Mouse (Mus musculus) liver, embryonic 12.5 days (tissue): Measurements from ENCODE around the gene Defb13. TPM values are rescaled to one million over a fixed set of nuclear protein-coding genes. Genes with fewer than 3 reads are reported as not detected.

Source experiments
- ATAC-seq: fragments of 200-750 bp; cut with Nextera tagmentation; 2 replicates; pipeline ENCODE4 v1.8.0; 2017; ENCODE audit warnings: moderate number of reproducible peaks, mild to moderate bottlenecking, moderate library complexity
- H3K27ac ChIP-seq: fragments of 300-500 bp; sonication (generic); 2 replicates; pipeline ENCODE4 v1.5.1; 2016; ENCODE audit warnings: mild to moderate bottlenecking
- H3K27me3 ChIP-seq: fragments of 300-500 bp; sonication (generic); replicated peaks from 2 replicates; pipeline ENCODE4 v1.6.1; 2016; ENCODE audit warnings: mild to moderate bottlenecking, moderate library complexity
- H3K36me3 ChIP-seq: fragments of 300-500 bp; sonication (generic); 2 replicates; pipeline ENCODE4 v1.6.1; 2016; ENCODE audit warnings: mild to moderate bottlenecking, moderate library complexity
- H3K4me1 ChIP-seq: fragments of 300-500 bp; sonication (generic); 2 replicates; pipeline ENCODE4 v1.6.1; 2016
- H3K4me2 ChIP-seq: fragments of 300-500 bp; sonication (generic); 2 replicates; pipeline ENCODE4 v1.6.1; 2016; ENCODE audit warnings: mild to moderate bottlenecking, moderate library complexity
- H3K4me3 ChIP-seq: fragments of 300-500 bp; sonication (generic); 2 replicates; pipeline ENCODE4 v1.5.1; 2016; ENCODE audit warnings: mild to moderate bottlenecking, moderate library complexity
- H3K9ac ChIP-seq: fragments of 300-500 bp; sonication (generic); 2 replicates; pipeline ENCODE4 v1.6.1; 2016; ENCODE audit warnings: mild to moderate bottlenecking, moderate library complexity
- H3K9me3 ChIP-seq: fragments of 300-500 bp; sonication (generic); replicated peaks from 2 replicates; pipeline ENCODE4 v1.6.1; 2016; ENCODE audit warnings: mild to moderate bottlenecking, moderate library complexity
- WGBS: fragments of 180-500 bp; shearing (Covaris S2); methylation state at CpG from one replicate; pipeline ENCODE4 v1.1.7; 2016; ENCODE audit not compliant: insufficient replicate concordance; 5-methylcytosine and 5-hydroxymethylcytosine counted together
- polyA plus RNA-seq: library from polyadenylated mRNA; unstranded; fragments of >200 nt; fragmentation: Nextera tagmentation; extraction: Ambion mirVana; gene quantifications from 2 replicates; pipeline ENCODE4 v1.2.1, GENCODE M21; 2016

Gene Defb13
- polyA plus RNA-seq, 1 experiment from 2014 or later: not detected

DNA sequence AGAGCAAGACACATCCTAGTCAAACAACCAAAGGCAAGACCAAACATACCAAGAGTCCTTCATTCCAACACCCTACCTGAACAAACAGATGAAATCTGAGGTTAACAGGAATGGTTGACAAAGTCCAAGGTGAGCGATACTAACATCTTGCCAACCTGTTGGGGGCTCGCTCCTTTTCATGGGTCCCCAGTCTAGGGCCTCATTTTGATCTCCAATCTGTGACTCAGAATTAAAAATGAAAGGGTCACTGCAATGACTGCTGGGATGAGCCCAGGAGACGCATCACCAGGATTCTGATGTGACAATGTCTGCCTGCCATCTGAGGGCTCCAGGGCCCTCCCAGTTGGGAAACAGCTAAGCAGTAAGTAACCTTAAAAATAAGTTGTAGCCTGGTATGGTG, 22.9 kb downstream of the Defb13 start, which contains the start of gene Ccdc70:
Ccdc70 (plus strand) TSS at position 301 of the 400 bp plus-strand sequence.
- no peaks in the 10 kb centered on the region for H3K4me1 ChIP-seq
- H3K36me3 ChIP-seq: no peaks in the 10 kb centered on the region
- H3K9me3 ChIP-seq: no peaks in the 10 kb centered on the region
- no peak within 1 kb of the TSS for H3K27ac ChIP-seq
- no peak within 1 kb of the TSS for H3K9ac ChIP-seq
- ATAC-seq: no peak
- H3K4me3 ChIP-seq: no peak within 1 kb of the TSS
- no peak within 1 kb of the TSS for H3K4me2 ChIP-seq
- 76% methylated on average over 3 of the region's 3 CpGs for WGBS
- no peaks in the 10 kb centered on the region for H3K27me3 ChIP-seq

DNA sequence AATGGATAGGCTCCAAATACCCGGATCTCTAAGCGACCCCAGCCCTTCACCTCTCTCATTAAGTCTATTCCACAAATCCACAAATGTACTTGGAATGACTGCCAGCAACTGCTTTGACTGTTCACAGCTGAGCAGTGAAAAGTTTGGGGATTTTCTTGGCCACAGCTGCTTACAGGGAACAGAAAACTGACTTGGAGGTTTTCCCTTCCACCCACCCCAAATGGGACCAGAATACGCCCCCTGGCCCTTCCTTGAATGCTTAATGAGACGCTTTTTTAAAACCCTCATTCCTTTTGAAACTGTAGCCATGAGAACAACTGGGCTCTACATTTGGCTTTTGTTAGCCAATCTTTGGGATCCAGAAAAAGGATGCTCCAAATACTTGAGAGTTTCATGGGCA, 31.6 kb downstream of the Defb13 start:
- Histone ChIP-seq H3K27ac (no peak overlapping the region), H3K9ac (no peak overlapping the region), H3K9me3 (no peaks in the 10 kb centered on the region), H3K36me3 (no peaks in the 10 kb centered on the region), H3K4me2 (no peak overlapping the region), H3K4me1 (no peaks in the 10 kb centered on the region), H3K4me3 (no peak overlapping the region), H3K27me3 (no peaks in the 10 kb centered on the region)
- no peak for ATAC-seq
- 44% methylated on average over 4 of the region's 4 CpGs for WGBS

DNA sequence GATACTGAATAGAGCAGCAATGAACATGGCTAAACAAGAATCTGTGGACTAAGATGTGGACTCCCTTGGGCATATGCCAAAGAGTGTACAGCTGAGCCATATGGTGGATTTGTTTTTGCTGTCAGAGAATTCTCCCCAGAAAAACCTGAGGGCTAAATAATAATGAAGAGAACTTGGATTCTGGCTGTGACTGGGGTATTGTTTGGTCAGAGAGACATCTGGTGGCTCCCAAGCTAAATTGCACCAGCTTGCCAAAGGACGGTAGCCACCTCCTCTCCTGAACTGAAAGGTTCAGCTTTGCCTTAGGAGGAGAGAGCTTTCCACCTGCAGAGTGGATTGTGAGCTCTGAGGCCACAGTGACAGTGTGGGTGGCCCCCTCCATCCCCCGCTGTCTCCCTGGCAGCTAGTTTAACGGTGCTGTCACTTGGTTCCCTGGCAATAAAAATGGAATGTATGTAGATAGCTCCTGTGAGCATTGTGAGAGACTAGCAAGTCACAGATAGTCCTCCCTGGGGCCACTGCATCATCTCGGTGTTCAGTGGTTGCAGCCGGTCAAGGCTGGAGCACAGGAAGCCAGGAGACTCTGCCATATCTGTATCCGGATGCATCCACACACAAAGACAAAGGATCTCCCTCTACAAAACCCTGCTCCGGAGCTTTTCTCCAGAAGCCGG, 35.2 kb downstream of the Defb13 start:
- Histone ChIP-seq H3K27ac (no peak overlapping the region), H3K4me1 (no peaks in the 10 kb centered on the region), H3K9me3 (no peaks in the 10 kb centered on the region), H3K36me3 (no peaks in the 10 kb centered on the region), H3K4me3 (no peak overlapping the region), H3K4me2 (no peak overlapping the region), H3K27me3 (no peaks in the 10 kb centered on the region), H3K9ac (no peak overlapping the region)
- WGBS: 59% methylated on average over 8 of the region's 8 CpGs
- ATAC-seq: no peak

DNA sequence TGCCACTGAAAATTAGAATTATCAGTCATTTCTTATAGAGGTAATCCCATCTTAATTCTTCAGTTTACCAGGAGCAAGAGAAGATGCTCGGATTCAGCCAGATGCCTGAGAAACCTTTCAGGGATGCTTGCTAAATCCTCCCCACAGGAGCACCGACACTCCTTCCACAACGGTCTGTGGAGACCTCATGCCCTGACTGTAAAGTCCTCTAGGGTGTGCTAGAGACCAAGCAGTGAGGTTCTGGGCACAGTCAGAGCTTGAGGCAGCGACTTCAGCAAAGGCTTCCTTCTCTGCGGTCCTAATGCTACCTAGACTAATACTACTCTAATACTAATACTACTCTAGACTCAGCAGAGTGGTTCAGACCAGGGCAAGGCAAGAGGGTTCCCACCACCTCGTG, 45.6 kb downstream of the Defb13 start:
- H3K36me3 ChIP-seq: peaks cover 74% of the 10 kb centered on the region
- 0 out of 2 replicates have a peak, but pooled peaks have one; percentile 32 for ATAC-seq
- WGBS: 29% methylated on average over 6 of the region's 6 CpGs
- no peaks in the 10 kb centered on the region for H3K9me3 ChIP-seq
- H3K4me1 ChIP-seq: no peaks in the 10 kb centered on the region
- H3K9ac ChIP-seq: no peak overlapping the region
- no peaks in the 10 kb centered on the region for H3K27me3 ChIP-seq
- H3K4me2 ChIP-seq: no peak overlapping the region
- H3K4me3 ChIP-seq: no peak overlapping the region
- no peak overlapping the region for H3K27ac ChIP-seq

DNA sequence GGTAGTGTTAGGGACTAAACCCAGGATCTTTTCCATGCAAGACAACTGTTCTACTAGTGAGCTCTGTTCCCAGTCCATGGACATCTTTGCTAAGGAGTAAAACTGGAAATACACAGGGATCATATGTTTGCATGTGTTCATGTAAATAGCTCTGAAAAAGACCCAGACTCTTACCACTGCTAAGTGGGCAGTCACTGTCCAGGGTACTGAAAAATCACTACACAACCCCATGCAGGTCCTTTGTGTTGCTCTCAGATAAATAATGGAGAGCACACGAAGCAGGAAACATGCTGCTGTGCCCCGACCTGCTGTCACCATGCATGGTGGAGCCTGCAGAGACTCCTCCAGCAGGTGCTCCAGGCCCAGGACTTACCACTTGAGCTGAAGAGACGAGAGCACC, 48.6 kb downstream of the Defb13 start:
- 44% methylated on average over 3 of the region's 3 CpGs for WGBS
- H3K4me3 ChIP-seq: no peak overlapping the region
- H3K4me1 ChIP-seq: no peaks in the 10 kb centered on the region
- H3K36me3 ChIP-seq: peaks cover 94% of the 10 kb centered on the region
- no peak overlapping the region for H3K4me2 ChIP-seq
- no peaks in the 10 kb centered on the region for H3K9me3 ChIP-seq
- no peak for ATAC-seq
- H3K27me3 ChIP-seq: no peaks in the 10 kb centered on the region
- no peak overlapping the region for H3K27ac ChIP-seq
- no peak overlapping the region for H3K9ac ChIP-seq

Other genes with a start within 250 kb of the Defb13 start
- gene AY761184, start 243.1 kb upstream of the Defb13 start, polyA plus RNA-seq: not detected in 2 replicates
- gene Defa24, start 212.3 kb upstream of the Defb13 start, polyA plus RNA-seq: not detected in 2 replicates
- not detected in 2 replicates for gene Defb50, start 123.2 kb upstream of the Defb13 start, polyA plus RNA-seq
- not detected in 2 replicates for gene Defb2, start 106.8 kb upstream of the Defb13 start, polyA plus RNA-seq
- not detected in 2 replicates for gene Defb10, start 87.9 kb upstream of the Defb13 start, polyA plus RNA-seq
- not detected in 2 replicates for gene Defb9, start 61.3 kb upstream of the Defb13 start, polyA plus RNA-seq
- not detected in 2 replicates for gene Defb11, start 40.4 kb upstream of the Defb13 start, polyA plus RNA-seq
- not detected in 2 replicates for gene Defb15, start 14.1 kb upstream of the Defb13 start, polyA plus RNA-seq
- gene Defb35, start 8.4 kb upstream of the Defb13 start, polyA plus RNA-seq: not detected in 2 replicates
- gene Fam90a1a, start 12.0 kb downstream of the Defb13 start, polyA plus RNA-seq: not detected in 2 replicates
- gene Ccdc70, start 23.0 kb downstream of the Defb13 start, polyA plus RNA-seq: not detected in 2 replicates
- gene Atp7b, start 113.5 kb downstream of the Defb13 start, polyA plus RNA-seq: 14.3 and 15.8 TPM in 2 replicates
- gene Alg11, start 114.0 kb downstream of the Defb13 start, polyA plus RNA-seq: 15.1 and 15.2 TPM in 2 replicates
- not detected in 2 replicates for gene Nek5, start 178.3 kb downstream of the Defb13 start, polyA plus RNA-seq
- gene Nek3, start 219.7 kb downstream of the Defb13 start, polyA plus RNA-seq: 1.9 and 2.3 TPM in 2 replicates
- gene Ckap2, start 239.1 kb downstream of the Defb13 start, polyA plus RNA-seq: 27.3 and 28.4 TPM in 2 replicates
- gene Vps36, start 246.0 kb downstream of the Defb13 start, polyA plus RNA-seq: 13.4 and 13.9 TPM in 2 replicates